Mouse (Mus musculus) lung, embryonic 16.5 days (tissue): ENCODE data around the gene Baiap2l1. TPM values are rescaled to one million over a fixed set of nuclear protein-coding genes. Genes with fewer than 3 reads are reported as not detected.

Experiments
- ATAC-seq: fragments of 200-750 bp; cut with Nextera tagmentation; 2 replicates; pipeline ENCODE4 v1.8.0; 2017; ENCODE audit warnings: low read depth, mild to moderate bottlenecking, moderate library complexity
- H3K27ac ChIP-seq: fragments of 300-500 bp; sonication (generic); 2 replicates; pipeline ENCODE4 v1.5.1; 2014; ENCODE audit warnings: mild to moderate bottlenecking, control low read depth, low read length
- H3K27me3 ChIP-seq: fragments of 300-500 bp; sonication (generic); 2 replicates; pipeline ENCODE4 v1.6.1; 2014; ENCODE audit warnings: low read depth, low read length, mixed read lengths; ENCODE audit not compliant: control insufficient read depth, insufficient read depth
- H3K36me3 ChIP-seq: fragments of 300-500 bp; sonication (generic); 2 replicates; pipeline ENCODE4 v1.6.1; 2014; ENCODE audit warnings: low read length; ENCODE audit not compliant: control insufficient read depth, insufficient read depth
- H3K4me1 ChIP-seq: fragments of 300-500 bp; sonication (generic); replicated peaks from 2 replicates; pipeline ENCODE4 v1.6.1; 2014; ENCODE audit warnings: low read length, mixed read lengths; ENCODE audit not compliant: control insufficient read depth, insufficient read depth
- H3K4me2 ChIP-seq: fragments of 300-500 bp; sonication (generic); 2 replicates; pipeline ENCODE4 v1.6.1; 2014; ENCODE audit warnings: low read depth, low read length, control low read depth
- H3K4me3 ChIP-seq: fragments of 300-500 bp; sonication (generic); 2 replicates; pipeline ENCODE4 v1.5.1; 2014; ENCODE audit warnings: mild to moderate bottlenecking, low read length, control low read depth
- H3K9ac ChIP-seq: fragments of 300-500 bp; sonication (generic); 2 replicates; pipeline ENCODE4 v1.6.1; 2014; ENCODE audit warnings: low read length, control low read depth
- H3K9me3 ChIP-seq: fragments of 300-500 bp; sonication (generic); 2 replicates; pipeline ENCODE4 v1.6.1; 2016; ENCODE audit warnings: low read length; ENCODE audit not compliant: control insufficient read depth
- WGBS: fragments of 180-500 bp; shearing (Covaris S2); extraction: QIAGEN DNeasy Blood & Tissue Kit; methylation state at CpG from one replicate; pipeline ENCODE4 v1.1.7; 2014; 5-methylcytosine and 5-hydroxymethylcytosine counted together
- polyA plus RNA-seq: library from polyadenylated mRNA; unstranded; fragments of >200 nt; fragmentation: Nextera tagmentation; extraction: Ambion mirVana; gene quantifications from 2 replicates; pipeline ENCODE4 v1.2.1, GENCODE M21; 2015

Baiap2l1 gene
- polyA plus RNA-seq, 1 experiment from 2014 or later, result 12.2 TPM

DNA sequence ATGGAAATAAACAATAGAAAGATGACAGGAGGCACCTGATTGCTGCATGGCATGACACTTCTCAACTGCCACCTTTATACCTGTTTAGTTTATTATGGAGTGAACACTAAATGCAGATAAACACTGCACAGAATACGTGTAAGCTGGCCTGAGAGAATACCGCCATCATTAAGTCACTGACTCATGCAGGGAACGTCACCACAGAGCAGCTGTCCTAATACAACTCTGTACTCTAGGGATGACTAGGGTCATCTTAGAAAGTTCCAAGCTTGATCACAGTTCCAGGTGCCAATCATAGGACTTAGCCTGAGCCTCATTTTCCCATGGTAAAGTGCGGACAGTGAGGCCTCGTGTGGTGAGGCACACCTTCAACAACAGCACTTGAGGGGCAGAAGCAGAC is 73.3 kb downstream of the Baiap2l1 start:
- Histone ChIP-seq H3K9ac (no peak overlapping the region), H3K4me3 (no peak overlapping the region), H3K36me3 (peaks cover 4% of the 10 kb centered on the region; the same call in 1 of the 2 replicates), H3K27me3 (no peaks in the 10 kb centered on the region), H3K9me3 (no peaks in the 10 kb centered on the region), H3K4me1 (no peaks in the 10 kb centered on the region), H3K4me2 (no peak overlapping the region), H3K27ac (no peak overlapping the region)
- no peak for ATAC-seq
- 72% methylated on average over 5 of the region's 5 CpGs for WGBS

DNA sequence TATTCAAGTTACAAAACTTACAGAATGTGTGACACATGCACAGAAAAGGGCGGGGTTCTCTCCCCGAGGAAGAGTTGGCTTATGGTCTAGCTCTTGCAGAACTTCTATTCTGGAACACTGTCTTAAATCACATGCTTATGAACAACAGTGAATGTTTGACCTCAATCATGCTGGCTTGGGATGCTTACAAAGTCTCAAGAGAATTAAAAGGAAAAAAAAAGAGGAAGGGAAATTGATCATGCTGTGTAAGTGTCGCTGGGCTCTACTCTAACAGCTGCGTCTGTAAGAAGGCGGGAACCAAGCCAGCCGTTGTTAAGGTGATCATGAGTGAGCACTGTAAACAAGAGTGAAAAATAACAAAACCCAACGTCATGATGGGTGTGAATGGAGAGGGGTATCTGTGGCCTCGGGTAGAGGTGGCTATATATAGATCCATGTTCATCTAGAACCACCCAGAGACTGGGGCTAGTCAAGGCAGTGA is 74.3 kb downstream of the Baiap2l1 start:
- no peak overlapping the region for H3K4me2 ChIP-seq
- no peak for ATAC-seq

DNA sequence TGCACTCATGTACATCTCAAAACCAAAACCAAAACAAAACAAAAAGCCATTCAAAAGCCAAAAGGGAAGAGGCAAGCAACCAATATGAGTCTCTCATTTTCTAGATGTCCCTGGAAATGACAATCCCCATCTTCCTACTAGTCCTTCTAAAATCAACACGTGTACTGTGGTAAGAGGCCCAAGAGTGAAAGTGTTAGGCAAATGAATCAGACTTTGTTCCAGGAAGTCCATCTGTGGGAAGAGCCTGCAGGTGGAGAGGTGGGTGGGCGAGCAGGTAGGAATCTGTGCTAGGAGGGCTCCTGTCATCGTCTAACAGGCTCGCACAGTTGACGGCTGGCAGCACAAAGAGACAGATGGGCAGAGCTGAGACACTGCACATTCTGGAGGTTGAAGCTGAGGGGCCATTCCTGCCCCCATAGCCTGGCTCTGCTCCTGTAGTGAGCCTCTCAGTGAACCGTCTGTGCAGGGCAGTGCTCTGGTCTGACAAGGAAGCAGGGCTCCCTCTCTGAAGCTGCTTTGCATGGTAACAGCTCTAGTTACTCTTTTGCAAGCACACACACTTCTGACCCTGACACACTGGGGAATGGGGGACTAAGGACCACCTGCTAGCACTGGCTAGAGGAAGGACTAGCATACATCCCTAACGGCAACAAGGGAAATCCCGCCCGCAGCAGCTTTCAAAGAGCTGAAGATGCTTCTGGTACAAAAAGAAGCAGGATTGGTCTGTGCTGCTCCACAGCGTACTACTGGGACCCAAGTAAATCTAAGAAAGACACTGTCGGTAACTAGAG is 75.2 kb downstream of the Baiap2l1 start:
- ATAC-seq, result no peak
- no peaks in the 10 kb centered on the region for H3K9me3 ChIP-seq
- peaks cover 4% of the 10 kb centered on the region; the same call in 1 of the 2 replicates for H3K36me3 ChIP-seq
- H3K4me3 ChIP-seq, result no peak overlapping the region
- H3K9ac ChIP-seq, result 0 out of 2 replicates have a peak overlapping the region, but pooled peaks have one; percentile 15
- H3K4me1 ChIP-seq, result no peaks in the 10 kb centered on the region
- no peak overlapping the region for H3K27ac ChIP-seq
- no peaks in the 10 kb centered on the region for H3K27me3 ChIP-seq
- 70% methylated on average over 11 of the region's 11 CpGs for WGBS
- H3K4me2 ChIP-seq, result no peak overlapping the region

More for the DNA sequence above, 74.3 kb downstream of the Baiap2l1 start:
- no peaks in the 10 kb centered on the region for H3K9me3 ChIP-seq
- no peaks in the 10 kb centered on the region for H3K4me1 ChIP-seq
- H3K27ac ChIP-seq, result no peak overlapping the region
- WGBS, result 54% methylated on average over 8 of the region's 8 CpGs
- no peak overlapping the region for H3K4me3 ChIP-seq
- H3K27me3 ChIP-seq, result no peaks in the 10 kb centered on the region
- no peak overlapping the region for H3K9ac ChIP-seq
- H3K36me3 ChIP-seq, result peaks cover 4% of the 10 kb centered on the region; the same call in 1 of the 2 replicates

DNA sequence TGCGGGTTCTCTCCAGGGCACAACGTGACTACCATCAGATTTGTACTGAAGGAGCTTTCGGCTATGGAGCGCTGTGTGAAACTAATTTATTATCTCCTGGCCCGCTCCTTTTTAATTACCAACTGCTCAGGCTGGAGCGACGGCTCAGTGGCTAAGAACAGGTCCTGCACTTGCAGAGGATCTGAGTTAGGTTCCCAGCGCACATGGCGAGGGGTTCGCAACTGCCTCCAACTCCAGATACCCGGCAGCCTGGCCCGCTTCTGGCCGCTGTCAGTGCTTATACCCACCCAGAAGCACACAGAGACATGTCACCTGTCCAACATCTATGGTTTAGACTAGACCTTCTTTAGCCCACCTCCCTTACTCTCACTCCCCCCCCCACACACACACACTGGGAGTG is 78.0 kb downstream of the Baiap2l1 start:
- Histone ChIP-seq H3K4me2 (no peak overlapping the region), H3K36me3 (peaks cover 4% of the 10 kb centered on the region; the same call in 1 of the 2 replicates), H3K4me1 (0 out of 2 replicates have a peak, but pooled peaks cover under 1% of the 10 kb centered on the region), H3K27ac (no peak overlapping the region), H3K27me3 (no peaks in the 10 kb centered on the region), H3K9ac (no peak overlapping the region), H3K9me3 (no peaks in the 10 kb centered on the region), H3K4me3 (no peak overlapping the region)
- 95% methylated on average over 13 of the region's 13 CpGs for WGBS
- no peak for ATAC-seq

DNA sequence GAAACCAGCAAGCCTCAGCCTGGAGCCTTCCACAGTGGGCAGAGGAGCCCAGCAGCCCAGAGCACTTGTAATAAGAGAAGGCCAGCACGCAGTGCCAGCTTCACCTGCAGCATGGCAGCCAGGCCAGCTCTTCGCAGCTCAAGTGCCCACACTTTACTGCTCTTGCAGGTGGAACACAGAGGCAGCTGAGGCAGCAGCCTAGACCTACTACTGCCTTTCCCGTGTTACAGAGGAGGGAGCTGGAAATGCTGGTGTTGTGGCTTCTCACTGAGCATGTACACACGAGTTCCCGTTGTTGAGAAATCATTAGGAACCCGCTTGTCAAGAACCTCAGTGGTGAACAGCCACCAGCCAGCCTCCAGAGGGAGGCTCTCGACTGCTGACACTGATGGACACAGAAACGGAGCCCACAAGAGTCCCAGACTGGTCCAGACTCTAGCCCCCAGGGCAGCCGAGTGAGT is 78.8 kb downstream of the Baiap2l1 start:
- Histone ChIP-seq H3K36me3 (peaks cover 4% of the 10 kb centered on the region; the same call in 1 of the 2 replicates), H3K4me3 (no peak overlapping the region), H3K27ac (0 out of 2 replicates have a peak overlapping the region, but pooled peaks have one; percentile 13), H3K4me1 (0 out of 2 replicates have a peak, but pooled peaks cover 4% of the 10 kb centered on the region), H3K9ac (no peak overlapping the region), H3K4me2 (no peak overlapping the region), H3K27me3 (no peaks in the 10 kb centered on the region), H3K9me3 (no peaks in the 10 kb centered on the region)
- peak; percentile 59 for ATAC-seq
- 58% methylated on average over 9 of the region's 9 CpGs for WGBS

DNA sequence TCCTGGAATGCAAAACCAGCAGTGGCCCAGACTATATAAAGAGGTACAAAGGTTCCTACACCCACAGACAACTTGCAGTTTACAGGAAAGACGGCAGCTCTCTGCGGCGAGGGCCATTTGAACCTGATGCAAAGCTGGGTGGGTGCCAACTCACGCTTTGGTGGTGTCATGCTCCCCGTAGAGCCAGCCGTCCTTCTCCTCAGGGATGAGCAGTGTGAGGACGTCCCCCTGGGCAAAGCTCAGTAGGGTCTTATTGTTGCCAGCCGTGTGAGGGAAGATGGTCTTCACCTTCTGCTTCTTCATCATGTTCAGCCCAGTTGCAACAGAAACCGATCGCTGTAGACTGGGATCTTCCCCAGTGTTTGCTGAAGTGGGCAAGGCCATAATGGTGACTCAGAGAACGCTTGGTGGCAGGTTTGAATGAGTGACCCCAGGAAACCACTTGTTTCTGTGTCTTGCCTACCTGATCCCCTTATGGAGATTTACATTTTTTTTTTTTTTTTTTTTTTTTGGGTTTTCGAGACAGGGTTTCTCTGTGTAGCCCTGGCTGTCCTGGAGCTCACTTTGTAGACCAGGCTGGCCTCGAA is 79.4 kb downstream of the Baiap2l1 start:
- 71% methylated on average over 11 of the region's 13 CpGs for WGBS
- H3K36me3 ChIP-seq, result peaks cover 4% of the 10 kb centered on the region; the same call in 1 of the 2 replicates
- H3K4me1 ChIP-seq, result 0 out of 2 replicates have a peak, but pooled peaks cover 4% of the 10 kb centered on the region
- no peak overlapping the region for H3K9ac ChIP-seq
- H3K4me3 ChIP-seq, result no peak overlapping the region
- H3K9me3 ChIP-seq, result no peaks in the 10 kb centered on the region
- no peak overlapping the region for H3K27ac ChIP-seq
- no peaks in the 10 kb centered on the region for H3K27me3 ChIP-seq
- no peak for ATAC-seq
- H3K4me2 ChIP-seq, result no peak overlapping the region

DNA sequence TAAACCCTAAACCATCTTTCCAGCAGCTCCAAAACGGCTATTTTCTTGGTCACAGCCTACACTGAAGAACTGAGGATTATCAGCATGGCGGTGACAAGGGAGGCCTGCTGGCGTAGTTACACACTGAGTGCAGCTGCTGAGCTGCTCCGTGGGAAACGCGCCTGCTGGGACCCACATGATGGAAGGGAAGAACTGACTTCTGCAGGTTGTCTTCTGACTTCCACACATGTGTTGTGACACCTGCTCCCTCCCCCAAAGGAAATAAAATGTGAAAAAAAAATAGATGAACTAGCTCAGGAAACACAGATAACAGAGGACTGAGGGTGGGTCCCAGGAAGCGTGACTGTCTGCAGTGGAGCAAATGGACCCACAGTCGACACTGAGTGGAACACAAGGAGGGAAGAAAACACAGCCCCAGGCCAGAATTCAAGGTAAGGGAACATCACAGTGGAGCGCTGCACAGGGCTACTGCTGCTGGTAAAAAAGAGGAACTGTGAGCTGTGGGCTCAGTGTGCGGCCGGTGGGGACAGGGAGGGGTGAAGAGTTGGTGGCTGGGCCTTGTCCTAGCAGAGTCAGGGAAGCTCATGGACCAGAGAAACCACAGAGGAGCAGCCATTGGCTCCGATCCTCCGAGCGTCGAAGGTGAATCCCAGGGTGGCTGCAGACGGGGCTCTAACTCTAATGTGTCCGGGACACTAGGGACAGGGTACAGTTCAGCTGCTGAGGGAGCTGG is 80.8 kb downstream of the Baiap2l1 start:
- H3K36me3 ChIP-seq, result peaks cover 4% of the 10 kb centered on the region; the same call in 1 of the 2 replicates
- no peak for ATAC-seq
- H3K27ac ChIP-seq, result no peak overlapping the region

DNA sequence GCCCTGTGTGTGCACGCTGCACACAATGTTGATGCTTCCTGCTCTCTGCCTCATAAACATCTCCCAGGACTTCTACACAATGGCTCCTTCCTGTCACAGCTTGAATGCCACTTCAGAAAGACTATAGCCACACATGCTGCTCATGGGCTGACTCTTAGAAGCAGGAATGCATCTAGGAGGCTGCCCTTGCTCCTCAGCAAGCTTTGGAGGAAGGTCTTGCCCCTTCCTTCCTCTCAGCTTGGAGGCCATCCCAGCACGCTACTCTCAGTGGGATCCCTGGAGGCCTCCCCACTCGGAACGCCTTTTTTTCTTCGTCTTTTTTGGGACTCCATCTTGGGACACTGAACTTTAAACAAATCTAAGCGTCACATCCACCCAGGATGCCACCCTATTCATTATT is 83.0 kb downstream of the Baiap2l1 start:
- peaks cover 2% of the 10 kb centered on the region; the same call in 1 of the 2 replicates for H3K36me3 ChIP-seq
- peaks cover 4% of the 10 kb centered on the region; the same call in 1 of the 2 replicates for H3K4me1 ChIP-seq
- H3K27me3 ChIP-seq, result no peaks in the 10 kb centered on the region
- WGBS, result 59% methylated on average over 6 of the region's 6 CpGs
- peak; percentile 39 for ATAC-seq
- H3K4me2 ChIP-seq, result no peak overlapping the region
- peak overlapping the region; percentile 43; the same call in 1 of the 2 replicates for H3K27ac ChIP-seq
- no peak overlapping the region for H3K9ac ChIP-seq
- H3K4me3 ChIP-seq, result no peak overlapping the region
- no peaks in the 10 kb centered on the region for H3K9me3 ChIP-seq

More for the DNA sequence above, 80.8 kb downstream of the Baiap2l1 start:
- no peak overlapping the region for H3K4me2 ChIP-seq
- H3K4me1 ChIP-seq, result 0 out of 2 replicates have a peak, but pooled peaks cover 4% of the 10 kb centered on the region
- H3K9ac ChIP-seq, result no peak overlapping the region
- 78% methylated on average over 17 of the region's 17 CpGs for WGBS
- H3K4me3 ChIP-seq, result no peak overlapping the region
- no peaks in the 10 kb centered on the region for H3K27me3 ChIP-seq
- H3K9me3 ChIP-seq, result no peaks in the 10 kb centered on the region
